Mouse (Mus musculus): ENCODE results near the gene Cldn10. TPM values are rescaled to one million over a fixed set of nuclear protein-coding genes. Genes with fewer than 3 reads are reported as not detected.
"Not testable (repeated sequence)": the region's sequence is repeated elsewhere in the genome, so short reads cannot be mapped to it uniquely, and the experiment has no call there.

Gene Cldn10
- total RNA-seq (2022), result under 1 TPM in 2 of 4 experiments, not detected in 2; 0.16 to 0.23 TPM

- no peak for DNase-seq (ENCODE audit: low spot score)
Measured at GRCm38 (mm10) chr14:118787621-118788020, at the start of gene Cldn10. Cldn10 (plus strand) TSS chr14:118787908.

- no peak for DNase-seq (ENCODE audit: low spot score)
Measured at GRCm38 (mm10) chr14:118741780-118742179, 45.9 kb upstream of the Cldn10 start.

- no peak for DNase-seq (ENCODE audit: low spot score)
Measured at GRCm38 (mm10) chr14:118742862-118743261, 44.8 kb upstream of the Cldn10 start.

GRCm38 (mm10) chr14:118749068-118749467 lies 38.6 kb upstream of the Cldn10 start:
- no peak for DNase-seq (ENCODE audit: low spot score)

- no peak for DNase-seq (ENCODE audit: low spot score)
Measured at GRCm38 (mm10) chr14:118749715-118750114, 38.0 kb upstream of the Cldn10 start.

- no peak for DNase-seq (ENCODE audit: low spot score)
Measured at GRCm38 (mm10) chr14:118750505-118751192, 37.1 kb upstream of the Cldn10 start.

- no peak for DNase-seq (ENCODE audit: low spot score)
Measured at GRCm38 (mm10) chr14:118751193-118751753, 36.4 kb upstream of the Cldn10 start.

GRCm38 (mm10) chr14:118756015-118756414 lies 31.7 kb upstream of the Cldn10 start:
- DNase-seq (ENCODE audit: low spot score), result no peak

- no peak for DNase-seq (ENCODE audit: low spot score)
Measured at GRCm38 (mm10) chr14:118756566-118756965, 31.1 kb upstream of the Cldn10 start.

GRCm38 (mm10) chr14:118763362-118763761 lies 24.3 kb upstream of the Cldn10 start:
- not testable (repeated sequence) for DNase-seq (ENCODE audit: low spot score)

GRCm38 (mm10) chr14:118763917-118764495 lies 23.7 kb upstream of the Cldn10 start:
- DNase-seq (ENCODE audit: low spot score), result no peak

GRCm38 (mm10) chr14:118765306-118765705 lies 22.4 kb upstream of the Cldn10 start:
- DNase-seq (ENCODE audit: low spot score), result no peak

- DNase-seq (ENCODE audit: low spot score), result no peak
Measured at GRCm38 (mm10) chr14:118765951-118766350, 21.8 kb upstream of the Cldn10 start.

GRCm38 (mm10) chr14:118766368-118766767 lies 21.3 kb upstream of the Cldn10 start:
- DNase-seq (ENCODE audit: low spot score), result no peak

- peak; percentile 79 for DNase-seq (ENCODE audit: low spot score)
Measured at GRCm38 (mm10) chr14:118767673-118768353, 19.9 kb upstream of the Cldn10 start.

- no peak for DNase-seq (ENCODE audit: low spot score)
Measured at GRCm38 (mm10) chr14:118768354-118768713, 19.4 kb upstream of the Cldn10 start.

- no peak for DNase-seq (ENCODE audit: low spot score)
Measured at GRCm38 (mm10) chr14:118773668-118774067, 14.0 kb upstream of the Cldn10 start.

- no peak for DNase-seq (ENCODE audit: low spot score)
Measured at GRCm38 (mm10) chr14:118774507-118775428, 12.9 kb upstream of the Cldn10 start.

- DNase-seq (ENCODE audit: low spot score), result no peak
Measured at GRCm38 (mm10) chr14:118775554-118775953, 12.2 kb upstream of the Cldn10 start.

GRCm38 (mm10) chr14:118776372-118776771 lies 11.3 kb upstream of the Cldn10 start:
- DNase-seq (ENCODE audit: low spot score), result no peak

- no peak for DNase-seq (ENCODE audit: low spot score)
Measured at GRCm38 (mm10) chr14:118777478-118777877, 10.2 kb upstream of the Cldn10 start.

All from heart, adult 8-10 months (tissue).